Mouse (Mus musculus) kidney, adult 2 months (tissue): ENCODE data around the gene Cers1.

ENCODE experiments used
- CTCF ChIP-seq: fragments of 200-500 bp; conservative IDR thresholded peaks from 2 replicates; pipeline ENCODE4 v1.5.1; 2011; ENCODE audit warnings: low read depth, mild to moderate bottlenecking, control low read depth, low read length, moderate library complexity, mixed read lengths; ENCODE audit not compliant: insufficient read depth, insufficient read length
- POLR2A ChIP-seq: fragments of 200-500 bp; IDR thresholded peaks from one replicate; pipeline ENCODE4 v1.6.1; 2011; ENCODE audit warnings: low read depth, low read length, control low read depth

DNA sequence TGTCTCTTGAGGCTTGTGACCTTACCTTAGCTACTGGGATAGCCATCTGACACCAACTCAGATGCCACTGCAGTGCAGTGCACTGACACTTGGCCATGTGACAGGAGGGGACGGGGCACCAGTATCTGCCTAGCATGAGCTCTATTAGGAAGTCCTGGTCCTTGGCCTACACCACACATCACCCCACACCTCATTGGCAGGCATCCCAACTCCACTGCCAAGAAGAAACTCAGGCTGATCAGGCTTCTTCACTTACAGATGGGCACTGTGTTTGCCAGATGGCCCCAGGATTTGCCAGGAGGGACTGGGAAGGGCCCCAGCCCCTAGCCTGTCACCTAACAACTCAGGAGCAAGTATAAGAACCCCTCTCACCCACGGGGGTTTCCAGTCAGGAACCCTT is 2.2 kb upstream of the Cers1 start:
- TF ChIP-seq CTCF (no peak), POLR2A (no peak)
